Mouse (Mus musculus) frontal cortex, postnatal 14 days (tissue): ENCODE measurements around the gene Abtb2.

ENCODE experiments used
- DNase-seq, 2 experiments: peaks; one replicate each; pipeline ENCODE4 v3.0.0; 2022; ENCODE audit warnings: low spot score in 2 of 2

Abtb2 gene

DNA sequence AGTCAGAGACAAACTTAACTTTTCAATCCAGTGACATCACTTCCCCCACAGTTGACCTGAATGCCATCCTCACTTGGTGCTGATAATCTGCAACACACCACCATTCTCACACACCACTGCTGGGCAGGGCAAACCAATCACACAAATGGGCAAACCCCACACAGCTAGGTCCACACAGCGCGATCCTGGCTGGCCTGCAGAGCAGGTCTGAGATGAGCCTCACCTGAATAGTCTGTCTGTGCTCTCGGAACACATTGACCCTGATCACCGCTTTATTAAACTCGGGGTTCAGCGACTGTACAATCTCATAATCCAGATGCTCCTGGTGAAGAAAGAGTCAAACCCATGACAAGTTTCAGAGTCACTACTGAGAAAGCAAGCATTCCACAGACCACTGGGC is 176.7 kb downstream of the Abtb2 start:
- DNase-seq: no peak

- no peak for DNase-seq
Observed at GRCm38 (mm10) chr2:103743536-103743935, 177.4 kb downstream of the Abtb2 start.

GRCm38 (mm10) chr2:103743988-103744387 is 177.9 kb downstream of the Abtb2 start:
- peak in 1 of 2 experiments; percentile 56 for DNase-seq

DNA sequence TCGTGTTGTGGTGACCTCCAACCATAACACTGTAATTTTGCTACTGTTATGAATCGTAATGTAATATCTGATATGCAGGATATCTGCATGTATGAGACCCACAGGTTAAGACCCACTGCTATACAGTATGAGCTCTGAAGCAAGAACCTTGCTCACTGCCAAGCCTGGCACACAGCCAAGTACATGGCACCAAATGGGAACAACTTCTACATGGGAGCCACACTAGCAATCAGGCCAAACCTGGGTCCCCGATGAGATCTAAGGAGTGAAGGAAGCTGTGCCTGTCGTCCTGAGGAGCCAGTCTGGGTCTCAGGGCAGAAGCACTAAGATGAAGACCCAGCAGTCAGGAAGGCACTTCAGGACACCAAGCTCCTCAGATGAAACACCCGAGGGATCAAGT is 179.4 kb downstream of the Abtb2 start:
- no peak for DNase-seq

- DNase-seq: no peak
Observed at GRCm38 (mm10) chr2:103746096-103746495, 180.0 kb downstream of the Abtb2 start.

GRCm38 (mm10) chr2:103746761-103747160 is 180.7 kb downstream of the Abtb2 start:
- no peak for DNase-seq

GRCm38 (mm10) chr2:103747891-103748290 is 181.8 kb downstream of the Abtb2 start:
- no peak for DNase-seq

DNA sequence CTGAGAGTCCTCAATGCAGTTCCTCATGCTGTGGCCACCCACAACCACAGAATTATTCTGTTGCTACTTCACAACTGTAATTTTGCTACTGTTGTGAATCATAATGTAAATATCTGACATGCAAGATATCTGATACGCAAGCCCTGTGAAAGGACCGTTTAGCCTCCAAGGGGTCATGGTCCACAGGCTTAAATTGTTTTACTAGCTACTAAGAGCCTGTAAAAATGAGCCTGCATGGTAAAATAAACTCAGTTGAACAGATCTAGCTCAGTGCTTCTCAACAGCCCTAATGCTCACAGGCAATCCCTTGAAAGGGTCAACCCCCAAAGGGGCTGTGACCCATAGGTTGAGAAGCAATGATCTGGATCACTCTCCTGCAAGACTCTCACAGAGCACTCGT is 183.0 kb downstream of the Abtb2 start:
- DNase-seq: no peak

- no peak for DNase-seq
Observed at GRCm38 (mm10) chr2:103751771-103752170, 185.7 kb downstream of the Abtb2 start.

GRCm38 (mm10) chr2:103754614-103755013 is 188.5 kb downstream of the Abtb2 start:
- DNase-seq: no peak

- DNase-seq: no peak
Observed at GRCm38 (mm10) chr2:103755458-103756085, 189.5 kb downstream of the Abtb2 start.

- DNase-seq: peak in 1 of 2 experiments; percentile 19
Observed at GRCm38 (mm10) chr2:103760421-103760820, 194.3 kb downstream of the Abtb2 start.

GRCm38 (mm10) chr2:103760906-103761716 is 195.0 kb downstream of the Abtb2 start, which contains the start of gene Nat10:
Gene Nat10 (minus strand): TSS chr2:103761270.
- DNase-seq: peak; percentile 98 to 99

DNA sequence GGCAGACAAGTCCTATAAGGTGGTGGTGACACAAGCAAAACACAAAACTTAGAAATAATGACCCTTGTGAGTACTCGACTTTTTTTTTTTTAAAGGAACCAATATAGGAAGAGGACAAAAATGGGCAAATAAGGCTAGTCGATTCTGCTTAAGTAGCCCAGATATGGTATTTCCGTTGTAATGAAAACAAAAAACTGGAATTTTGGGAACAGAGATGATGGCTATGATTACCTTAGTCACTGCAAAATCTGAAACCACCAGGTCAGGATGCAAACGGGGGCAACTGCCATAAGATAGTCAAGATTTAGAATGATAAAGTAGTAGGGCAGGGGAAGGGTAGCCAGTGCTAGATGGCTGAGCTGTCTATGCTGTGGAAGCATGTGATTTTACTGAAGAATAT is 195.9 kb downstream of the Abtb2 start:
- DNase-seq: no peak

GRCm38 (mm10) chr2:103762492-103762891 is 196.4 kb downstream of the Abtb2 start:
- DNase-seq: no peak
